19 mouse cellular contexts compared by ENCODE assay signal in genomic region chr1:57836686-57837317, GRCm38 (mm10).
DNase-seq lines count a peak whose midpoint lies in the region; ATAC-seq and TF ChIP-seq lines count a peak whose summit lies in the region.
"Had no signal": no experiment of that assay in that cellular context is flagged by ENCODE, and none has a peak within 500 bp of the region (broad histone marks: within the 10 kb centered on the region; RNA-seq: fewer than 3 reads in every experiment).

No protein-coding gene starts in this region.

- no peak overlapping the region for H3K9ac ChIP-seq in heart, postnatal 0 days (replicated peaks; ENCODE audit: low read depth, low read length)
- H3K9ac ChIP-seq in heart, adult 2 months (ENCODE audit: low read depth, low read length), result no peak overlapping the region
- H3K9ac ChIP-seq: embryonic facial prominence, embryonic 15.5 days; forebrain, embryonic 15.5 days; hindbrain, embryonic 13.5 days had no signal

- no peaks in the 10 kb centered on the region for H3K27me3 ChIP-seq in heart, postnatal 0 days (ENCODE audit: control insufficient read depth, insufficient read depth, low read length)
- H3K27me3 ChIP-seq in heart, adult 2 months (ENCODE audit: control insufficient read depth, insufficient read depth, low read length), result no peaks in the 10 kb centered on the region
- H3K27me3 ChIP-seq: embryonic facial prominence, embryonic 15.5 days; forebrain, embryonic 15.5 days; hindbrain, embryonic 13.5 days; Patski had no signal

- H3K4me1 ChIP-seq in heart, postnatal 0 days (ENCODE audit: control insufficient read depth, insufficient read depth), result no peaks in the 10 kb centered on the region
- H3K4me1 ChIP-seq in heart, adult 2 months (ENCODE audit: control insufficient read depth, insufficient read depth, low read length), result no peaks in the 10 kb centered on the region
- peaks cover 14% of the 10 kb centered on the region for H3K4me1 ChIP-seq in bone marrow macrophage, adult 2 months (ENCODE audit: control insufficient read depth, insufficient read depth, low read length)
- H3K4me1 ChIP-seq: embryonic facial prominence, embryonic 15.5 days; forebrain, embryonic 15.5 days had no signal

- WGBS in heart, postnatal 0 days, result 59% methylated on average over 5 of the region's 5 CpGs
- WGBS in heart, adult 2 months, result 39% methylated on average over 5 of the region's 5 CpGs

- no peaks in the 10 kb centered on the region for H3K79me2 ChIP-seq in heart, adult 2 months (replicated peaks; ENCODE audit: control insufficient read depth, insufficient read depth, low read length)

- 0 out of 2 replicates have a peak, but pooled peaks cover 2% of the 10 kb centered on the region for H3K36me3 ChIP-seq in heart, postnatal 0 days (replicated peaks; ENCODE audit: control insufficient read depth, insufficient read depth, low read length)
- no peaks in the 10 kb centered on the region for H3K36me3 ChIP-seq in heart, adult 2 months (ENCODE audit: control insufficient read depth, insufficient read depth, low read length)
- H3K36me3 ChIP-seq: embryonic facial prominence, embryonic 15.5 days; forebrain, embryonic 15.5 days; heart, embryonic 10.5 days had no signal

- H3K27ac ChIP-seq in heart, postnatal 0 days (ENCODE audit: low read depth), result peak overlapping the region; percentile 6; the same call in 1 of the 2 replicates
- H3K27ac ChIP-seq in heart, adult 2 months, result no peak overlapping the region; the same call in 1 of the 2 replicates
- H3K27ac ChIP-seq in bone marrow macrophage, adult 2 months (ENCODE audit: insufficient read depth, low read depth, low read length), result peak overlapping the region; percentile 33
- H3K27ac ChIP-seq: embryonic facial prominence, embryonic 15.5 days; forebrain, embryonic 15.5 days; heart, embryonic 10.5 days; hindbrain, embryonic 13.5 days; hindbrain, postnatal 0 days had no signal

- TF ChIP-seq POLR2A in heart, adult 2 months (IDR thresholded peaks at IDR 0.05; ENCODE audit: insufficient read depth, low read depth, low read length), result no peak
- no peak for TF ChIP-seq POLR2A in bone marrow macrophage, adult 2 months (IDR thresholded peaks at IDR 0.05; ENCODE audit: borderline replicate concordance, low read depth, low read length)

- DNase-seq in frontal cortex, postnatal 10 days (ENCODE audit: low spot score in 2 of 2), result no peak
- no peak for DNase-seq in heart, postnatal 0 days (ENCODE audit: low spot score)
- DNase-seq in heart, adult 2 months, result no peak
- DNase-seq in naive thymus-derived CD4-positive, alpha-beta T cell, adult 2 months (ENCODE audit: low read depth), result peak; percentile 3
- DNase-seq in lung, postnatal 4 days, result no peak
- DNase-seq: adrenal gland, postnatal 14 days; cerebellum, adult 2 months; cerebellum, postnatal 14 days; embryo, embryonic 11 days; gastrocnemius, postnatal 14 days had no signal

- no peaks in the 10 kb centered on the region for H3K9me3 ChIP-seq in heart, postnatal 0 days (replicated peaks; ENCODE audit: control insufficient read depth, low read length)
- H3K9me3 ChIP-seq: embryonic facial prominence, embryonic 15.5 days; forebrain, embryonic 15.5 days; heart, embryonic 10.5 days; hindbrain, embryonic 13.5 days had no signal

- H3K4me3 ChIP-seq in heart, postnatal 0 days (ENCODE audit: low read depth, low read length), result no peak overlapping the region
- no peak overlapping the region for H3K4me3 ChIP-seq in heart, adult 2 months
- H3K4me3 ChIP-seq in bone marrow macrophage, adult 2 months (ENCODE audit: insufficient read depth, low read length), result no peak overlapping the region
- H3K4me3 ChIP-seq: embryonic facial prominence, embryonic 15.5 days; forebrain, embryonic 15.5 days; heart, embryonic 10.5 days; hindbrain, embryonic 13.5 days had no signal

- TF ChIP-seq EP300 in heart, postnatal 0 days (IDR thresholded peaks at IDR 0.05; ENCODE audit: low read depth), result no peak
- TF ChIP-seq EP300 in heart, adult 2 months (IDR thresholded peaks at IDR 0.05; ENCODE audit: insufficient read depth, low read depth, low read length), result no peak

- no peak for TF ChIP-seq CTCF in heart, postnatal 0 days (IDR thresholded peaks at IDR 0.05; ENCODE audit: low read depth)
- no peak for TF ChIP-seq CTCF in heart, adult 2 months (IDR thresholded peaks at IDR 0.05)
- TF ChIP-seq CTCF in bone marrow macrophage, adult 2 months (IDR thresholded peaks at IDR 0.05; ENCODE audit: low read depth, low read length), result no peak

- no peak overlapping the region for H3K4me2 ChIP-seq in heart, postnatal 0 days (ENCODE audit: low read depth, low read length)
- H3K4me2 ChIP-seq: embryonic facial prominence, embryonic 15.5 days; forebrain, embryonic 15.5 days; hindbrain, embryonic 13.5 days had no signal

- peak; percentile 93 for ATAC-seq in frontal cortex, adult (ENCODE audit: low TSS enrichment)
- no peak for ATAC-seq in heart, postnatal 0 days (ENCODE audit: insufficient read depth, low read depth)
- ATAC-seq: activated CD4-positive, CD25-positive, alpha-beta regulatory T cell, adult 4 months; forebrain, embryonic 15.5 days; hindbrain, postnatal 0 days; Patski had no signal

- intact Hi-C loops in heart, adult 2 months (cut with DNase I), result no loop called here
